Mouse (Mus musculus): ENCODE results near the gene Afg3l1. TPM values are rescaled to one million over a fixed set of nuclear protein-coding genes. Genes with fewer than 3 reads are reported as not detected.

Afg3l1 gene
- polyA plus RNA-seq, 1 experiment from 2014 or later: 39.4 TPM

DNA sequence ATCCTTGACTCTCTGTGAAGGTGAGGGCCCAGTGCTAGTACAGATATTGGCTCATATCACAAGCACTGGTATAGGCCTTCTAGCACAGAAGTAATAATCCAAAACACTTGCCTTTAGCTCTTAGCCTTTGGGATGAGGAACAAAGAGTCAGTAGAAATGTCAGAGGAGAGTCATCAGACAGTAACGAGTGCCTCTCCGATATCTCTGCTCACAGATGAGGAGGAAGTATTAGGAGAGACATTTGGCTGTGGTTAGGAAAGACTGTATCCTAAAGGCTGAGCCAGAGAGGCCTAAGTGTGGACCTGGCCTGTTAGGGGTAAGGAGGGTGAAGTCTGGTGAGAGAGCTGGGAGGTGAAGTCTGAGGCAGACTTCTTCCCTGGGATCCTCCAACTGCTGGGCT lies 35.9 kb upstream of the Afg3l1 start:
- TF ChIP-seq CTCF (IDR thresholded peaks at IDR 0.05; ENCODE audit: low read depth): no peak
- 90% methylated on average over 2 of the region's 2 CpGs for WGBS
- Histone ChIP-seq H3K4me2 (no peak overlapping the region), H3K27ac (ENCODE audit: low read depth) (no peak overlapping the region), H3K4me3 (ENCODE audit: low read depth, low read length) (no peak overlapping the region), H3K36me3 (ENCODE audit: insufficient read depth) (no peaks in the 10 kb centered on the region), H3K4me1 (ENCODE audit: insufficient read depth) (no peaks in the 10 kb centered on the region), H3K9ac (no peak overlapping the region), H3K27me3 (ENCODE audit: insufficient read depth, low read length) (no peaks in the 10 kb centered on the region), H3K9me3 (ENCODE audit: low read depth, low read length) (no peaks in the 10 kb centered on the region)
- ATAC-seq (ENCODE audit: insufficient read depth) (no peak), DNase-seq (no peak)

DNA sequence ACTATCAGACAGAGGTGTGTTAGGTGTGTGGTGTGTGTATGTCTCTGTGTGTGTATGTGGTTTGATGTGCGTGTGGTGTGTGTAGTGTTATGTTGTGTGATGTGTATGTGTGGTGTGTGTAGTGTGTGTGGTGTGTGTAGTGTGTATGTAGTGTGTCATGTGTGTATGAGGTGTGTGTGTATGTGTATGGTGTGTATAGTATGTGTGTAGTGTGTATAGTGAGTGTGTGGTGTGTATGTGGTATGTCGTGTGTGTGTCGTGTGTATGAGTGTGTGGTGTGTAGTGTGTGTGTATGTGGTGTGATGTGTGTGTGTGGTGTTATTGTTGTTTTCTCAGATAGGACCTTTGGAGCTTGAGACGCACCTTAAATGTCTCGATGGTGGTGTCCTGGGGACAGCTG lies 35.4 kb upstream of the Afg3l1 start:
- Histone ChIP-seq H3K9me3 (ENCODE audit: low read depth, low read length) (no peaks in the 10 kb centered on the region), H3K4me2 (peak overlapping the region; percentile 71), H3K27me3 (ENCODE audit: insufficient read depth, low read length) (no peaks in the 10 kb centered on the region), H3K36me3 (ENCODE audit: insufficient read depth) (no peaks in the 10 kb centered on the region), H3K9ac (no peak overlapping the region), H3K4me3 (ENCODE audit: low read depth, low read length) (no peak overlapping the region), H3K27ac (ENCODE audit: low read depth) (no peak overlapping the region), H3K4me1 (ENCODE audit: insufficient read depth) (no peaks in the 10 kb centered on the region)
- 86% methylated on average over 5 of the region's 5 CpGs for WGBS
- DNase-seq: no peak
- no peak for ATAC-seq (ENCODE audit: insufficient read depth)
- TF ChIP-seq CTCF (IDR thresholded peaks at IDR 0.05; ENCODE audit: low read depth): no peak

DNA sequence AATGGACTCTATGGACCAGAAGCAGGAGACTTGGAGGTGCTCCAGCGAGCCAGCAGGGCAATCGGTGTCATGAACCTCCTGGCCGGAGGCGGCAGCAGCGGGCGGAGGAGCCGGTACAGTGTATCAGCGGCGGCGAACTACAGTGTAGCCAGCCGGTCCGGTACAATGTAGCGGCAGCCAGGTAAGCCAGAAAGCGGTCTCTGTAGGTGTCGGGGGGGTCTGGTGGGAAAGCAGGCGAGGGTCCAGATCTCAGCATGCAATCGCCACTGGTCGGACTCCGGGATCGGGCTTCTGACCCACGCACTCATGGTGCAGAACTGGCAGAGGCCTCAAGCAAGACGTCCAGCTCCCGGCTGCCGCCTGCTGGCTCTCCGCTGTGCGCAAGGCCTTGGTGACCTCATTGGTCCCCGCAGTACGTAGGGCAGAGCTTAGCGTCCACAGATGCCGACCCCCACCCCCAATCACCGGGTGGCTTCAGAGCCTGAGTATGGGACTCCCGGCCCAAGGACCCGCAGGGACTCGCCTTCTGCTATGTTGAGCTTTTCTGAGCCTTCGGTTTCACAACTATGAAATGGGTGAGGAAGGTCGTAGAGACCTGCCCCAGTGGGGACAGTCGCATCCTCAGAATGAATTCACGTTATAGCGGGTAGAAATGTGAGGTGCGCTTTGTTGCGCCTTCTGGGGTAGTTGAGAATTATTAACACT lies 34.7 kb upstream of the Afg3l1 start:
- DNase-seq: peak; percentile 94
- Histone ChIP-seq H3K27ac (ENCODE audit: low read depth) (peak overlapping the region; percentile 65), H3K4me1 (ENCODE audit: insufficient read depth) (no peaks in the 10 kb centered on the region), H3K27me3 (ENCODE audit: insufficient read depth, low read length) (no peaks in the 10 kb centered on the region), H3K9me3 (ENCODE audit: low read depth, low read length) (no peaks in the 10 kb centered on the region), H3K36me3 (ENCODE audit: insufficient read depth) (no peaks in the 10 kb centered on the region), H3K4me2 (peak overlapping the region; percentile 71), H3K9ac (peak overlapping the region; percentile 80), H3K4me3 (ENCODE audit: low read depth, low read length) (peak overlapping the region; percentile 71)
- TF ChIP-seq CTCF (IDR thresholded peaks at IDR 0.05; ENCODE audit: low read depth): peak; percentile 74
- WGBS: under 1% methylated on average over 41 of the region's 41 CpGs
- ATAC-seq (ENCODE audit: insufficient read depth): peak; percentile 96

DNA sequence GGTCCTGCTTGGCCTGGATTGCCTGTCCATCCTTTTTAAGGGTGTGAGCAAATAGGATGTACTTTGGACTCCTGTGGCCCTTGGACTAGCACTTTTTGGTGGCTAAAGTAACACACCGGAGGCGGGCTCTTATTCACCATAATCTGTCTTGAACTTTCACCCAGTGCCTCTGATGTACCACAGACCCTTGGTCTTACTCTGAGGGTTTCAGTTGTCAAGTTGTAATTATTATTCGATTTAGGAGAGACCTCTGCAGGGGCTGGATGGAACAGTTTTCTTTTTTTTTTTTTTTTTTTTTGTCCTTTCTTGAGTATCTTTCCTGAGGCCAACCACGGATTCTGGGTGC lies 34.2 kb upstream of the Afg3l1 start:
- Histone ChIP-seq H3K27ac (ENCODE audit: low read depth) (no peak overlapping the region), H3K36me3 (ENCODE audit: insufficient read depth) (no peaks in the 10 kb centered on the region), H3K4me1 (ENCODE audit: insufficient read depth) (no peaks in the 10 kb centered on the region), H3K4me2 (peak overlapping the region; percentile 71), H3K9ac (peak overlapping the region; percentile 80), H3K4me3 (ENCODE audit: low read depth, low read length) (peak overlapping the region; percentile 71), H3K27me3 (ENCODE audit: insufficient read depth, low read length) (no peaks in the 10 kb centered on the region), H3K9me3 (ENCODE audit: low read depth, low read length) (no peaks in the 10 kb centered on the region)
- 30% methylated on average over 4 of the region's 4 CpGs for WGBS
- DNase-seq (peak; percentile 38), ATAC-seq (ENCODE audit: insufficient read depth) (no peak)
- no peak for TF ChIP-seq CTCF (IDR thresholded peaks at IDR 0.05; ENCODE audit: low read depth)

DNA sequence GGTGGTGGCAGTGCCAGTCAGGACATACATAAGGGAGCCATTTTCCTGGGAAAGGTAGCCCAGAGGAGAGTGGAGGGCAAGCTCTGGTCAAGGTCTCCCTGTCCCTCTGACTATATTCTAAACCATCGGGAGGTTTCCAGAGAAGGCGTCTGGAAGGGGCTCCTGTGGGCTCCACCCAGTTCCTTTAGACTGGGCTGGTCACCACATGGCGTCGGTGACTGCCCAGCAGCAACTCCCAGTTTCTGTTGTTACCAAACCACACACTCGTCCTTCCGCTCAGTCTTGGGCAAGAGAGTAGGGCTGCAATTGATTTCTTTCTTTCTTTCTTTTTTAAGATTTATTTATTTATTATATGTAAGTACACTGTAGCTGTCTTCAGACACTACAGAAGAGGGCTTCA lies 33.6 kb upstream of the Afg3l1 start:
- H3K36me3 ChIP-seq (ENCODE audit: insufficient read depth): 0 out of 2 replicates have a peak, but pooled peaks cover 3% of the 10 kb centered on the region
- no peak for ATAC-seq (ENCODE audit: insufficient read depth)
- no peak overlapping the region for H3K4me3 ChIP-seq (ENCODE audit: low read depth, low read length)
- no peaks in the 10 kb centered on the region for H3K27me3 ChIP-seq (ENCODE audit: insufficient read depth, low read length)
- TF ChIP-seq CTCF (IDR thresholded peaks at IDR 0.05; ENCODE audit: low read depth): no peak
- H3K4me2 ChIP-seq: peak overlapping the region; percentile 71; the same call in 1 of the 2 replicates
- H3K9ac ChIP-seq: no peak overlapping the region
- DNase-seq: no peak
- WGBS: 83% methylated on average over 6 of the region's 6 CpGs
- no peaks in the 10 kb centered on the region for H3K9me3 ChIP-seq (ENCODE audit: low read depth, low read length)
- H3K27ac ChIP-seq (ENCODE audit: low read depth): no peak overlapping the region
- no peaks in the 10 kb centered on the region for H3K4me1 ChIP-seq (ENCODE audit: insufficient read depth)

DNA sequence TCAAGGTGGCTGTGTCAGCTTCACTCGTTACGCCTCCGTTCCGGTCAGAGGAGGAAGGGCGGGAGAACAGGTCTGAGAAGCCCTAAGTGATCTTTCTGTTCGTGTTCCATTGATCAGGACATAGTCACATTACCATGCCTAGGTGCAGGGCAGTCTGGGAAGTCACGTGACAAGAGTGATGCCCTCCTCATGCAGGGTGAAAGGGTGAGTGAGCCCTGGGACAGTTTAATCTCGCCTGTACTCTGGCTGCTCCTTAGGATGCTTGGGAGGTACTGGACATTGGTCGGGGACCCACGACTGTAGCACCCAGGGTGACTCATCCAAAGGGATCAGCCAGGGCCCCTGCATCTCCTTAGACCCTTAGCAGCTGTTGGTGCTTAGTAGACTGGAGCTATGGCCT lies 31.7 kb upstream of the Afg3l1 start:
- ATAC-seq (ENCODE audit: insufficient read depth): no peak
- Histone ChIP-seq H3K27ac (ENCODE audit: low read depth) (no peak overlapping the region), H3K9ac (no peak overlapping the region)

DNA sequence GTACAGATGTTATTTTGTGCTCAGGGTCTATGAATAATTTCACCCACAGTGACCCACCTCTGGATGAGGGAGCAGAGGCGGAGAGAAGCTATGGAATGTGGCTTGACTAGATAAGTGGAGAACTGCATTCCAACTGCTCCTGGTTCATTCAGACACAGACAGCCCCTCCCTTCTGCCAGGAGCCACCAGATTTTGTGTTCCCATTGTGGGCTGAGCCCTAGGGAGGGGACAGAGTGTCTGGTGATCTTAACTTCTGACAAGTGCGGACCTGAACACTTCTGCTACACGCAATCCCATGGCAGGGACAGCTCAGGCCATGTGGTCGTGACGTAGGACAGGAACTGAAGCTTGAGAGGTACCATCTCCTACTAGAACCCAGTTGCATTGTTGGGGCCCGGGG lies 30.9 kb upstream of the Afg3l1 start:
- peak; percentile 7 for DNase-seq
- H3K27ac ChIP-seq (ENCODE audit: low read depth): no peak overlapping the region
- no peak for TF ChIP-seq CTCF (IDR thresholded peaks at IDR 0.05; ENCODE audit: low read depth)
- 0 out of 2 replicates have a peak, but pooled peaks cover 7% of the 10 kb centered on the region for H3K36me3 ChIP-seq (ENCODE audit: insufficient read depth)
- no peaks in the 10 kb centered on the region for H3K4me1 ChIP-seq (ENCODE audit: insufficient read depth)
- H3K9me3 ChIP-seq (ENCODE audit: low read depth, low read length): no peaks in the 10 kb centered on the region
- no peak overlapping the region for H3K4me2 ChIP-seq
- no peak overlapping the region for H3K4me3 ChIP-seq (ENCODE audit: low read depth, low read length)
- 70% methylated on average over 6 of the region's 6 CpGs for WGBS
- H3K27me3 ChIP-seq (ENCODE audit: insufficient read depth, low read length): no peaks in the 10 kb centered on the region
- no peak overlapping the region for H3K9ac ChIP-seq
- ATAC-seq (ENCODE audit: insufficient read depth): no peak

More for the DNA sequence above, 31.7 kb upstream of the Afg3l1 start:
- Histone ChIP-seq H3K9me3 (ENCODE audit: low read depth, low read length) (no peaks in the 10 kb centered on the region), H3K36me3 (ENCODE audit: insufficient read depth) (0 out of 2 replicates have a peak, but pooled peaks cover 7% of the 10 kb centered on the region), H3K27me3 (ENCODE audit: insufficient read depth, low read length) (no peaks in the 10 kb centered on the region), H3K4me1 (ENCODE audit: insufficient read depth) (no peaks in the 10 kb centered on the region), H3K4me2 (no peak overlapping the region), H3K4me3 (ENCODE audit: low read depth, low read length) (no peak overlapping the region)
- WGBS: 78% methylated on average over 10 of the region's 10 CpGs
- no peak for TF ChIP-seq CTCF (IDR thresholded peaks at IDR 0.05; ENCODE audit: low read depth)
- DNase-seq: no peak

Measured in lung, embryonic 14.5 days (tissue).